Mouse (Mus musculus) adipocyte (in vitro differentiated cells): ENCODE data around the gene Psmb8.

Experiments used
- DNase-seq: peaks from one replicate; pipeline ENCODE4 v3.0.0-alpha.2; 2016; ENCODE audit warnings: low spot score

Psmb8 gene

DNA sequence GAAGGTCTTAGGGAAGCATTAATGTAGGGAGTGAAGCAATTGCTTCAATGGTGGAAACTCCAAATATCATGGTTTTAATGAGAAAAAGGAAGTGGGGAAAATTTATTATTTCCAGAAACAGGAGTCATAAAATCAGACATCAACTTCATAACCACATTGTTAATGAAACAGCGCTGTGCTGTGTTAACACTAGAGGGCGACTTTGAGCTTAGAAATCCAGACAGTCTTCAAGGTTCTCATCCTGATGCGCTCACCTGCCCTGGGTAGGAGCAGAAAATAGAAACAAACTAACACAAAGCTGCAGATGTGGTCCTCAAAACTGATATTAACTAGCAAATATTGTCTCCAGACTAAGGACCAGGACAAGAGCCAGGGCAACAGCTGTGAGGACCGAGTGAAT, 52.4 kb downstream of the Psmb8 start:
- DNase-seq: peak; percentile 69
